Mouse (Mus musculus): ENCODE results near the gene Traf1. TPM values are rescaled to one million over a fixed set of nuclear protein-coding genes. Genes with fewer than 3 reads are reported as not detected.

The Traf1 gene
- polyA plus RNA-seq, 1 experiment = 2.0 TPM

- Histone ChIP-seq H3K4me1 (ENCODE audit: control insufficient read depth, insufficient read depth, low read length) (no peaks in the 10 kb centered on the region), H3K27ac (ENCODE audit: insufficient read depth, low read length) (no peak overlapping the region), H3K4me3 (ENCODE audit: insufficient read depth, low read length) (no peak overlapping the region)
- TF ChIP-seq CTCF (IDR thresholded peaks at IDR 0.05; ENCODE audit: borderline replicate concordance, insufficient read depth, low read length) (no peak), POLR2A (IDR thresholded peaks at IDR 0.05; ENCODE audit: low read depth, low read length) (no peak)
Measured at GRCm38 (mm10) chr2:34896821-34897460, 64.6 kb downstream of the Traf1 start.

GRCm38 (mm10) chr2:34895503-34896113, 66.0 kb downstream of the Traf1 start:
- H3K27ac ChIP-seq (ENCODE audit: insufficient read depth, low read length) = no peak overlapping the region
- no peaks in the 10 kb centered on the region for H3K4me1 ChIP-seq (ENCODE audit: control insufficient read depth, insufficient read depth, low read length)
- no peak overlapping the region for H3K4me3 ChIP-seq (ENCODE audit: insufficient read depth, low read length)
- TF ChIP-seq CTCF (IDR thresholded peaks at IDR 0.05; ENCODE audit: borderline replicate concordance, insufficient read depth, low read length) = no peak
- no peak for TF ChIP-seq POLR2A (IDR thresholded peaks at IDR 0.05; ENCODE audit: low read depth, low read length)

- H3K4me1 ChIP-seq (ENCODE audit: control insufficient read depth, insufficient read depth, low read length) = no peaks in the 10 kb centered on the region
Measured at GRCm38 (mm10) chr2:34893950-34894349, 67.6 kb downstream of the Traf1 start.

More at GRCm38 (mm10) chr2:34893950-34894349, 67.6 kb downstream of the Traf1 start:
- Histone ChIP-seq H3K27ac (ENCODE audit: insufficient read depth, low read length) (no peak overlapping the region), H3K4me3 (ENCODE audit: insufficient read depth, low read length) (no peak overlapping the region)
- TF ChIP-seq POLR2A (IDR thresholded peaks at IDR 0.05; ENCODE audit: low read depth, low read length) = no peak
- no peak for TF ChIP-seq CTCF (IDR thresholded peaks at IDR 0.05; ENCODE audit: borderline replicate concordance, insufficient read depth, low read length)

Other genes with a start within 250 kb of the Traf1 start
- 75.1 and 80.4 TPM in 2 replicates for gene Gapvd1, start 206.5 kb downstream of the Traf1 start, polyA plus RNA-seq (2011; ENCODE audit: insufficient read length, low read depth, missing spikeins)
- 977 and 1,088 TPM in 2 replicates for gene Hspa5, start 189.8 kb downstream of the Traf1 start, polyA plus RNA-seq (2011; ENCODE audit: insufficient read length, low read depth, missing spikeins)
- gene Rabepk, start 161.9 kb downstream of the Traf1 start, polyA plus RNA-seq (2011; ENCODE audit: insufficient read length, low read depth, missing spikeins) = 40.7 and 41.3 TPM in 2 replicates
- gene Fbxw2, start 135.5 kb downstream of the Traf1 start, polyA plus RNA-seq (2011; ENCODE audit: insufficient read length, low read depth, missing spikeins) = 65.6 and 73.5 TPM in 2 replicates
- gene Gm34653, start 128.8 kb downstream of the Traf1 start, polyA plus RNA-seq (2011; ENCODE audit: insufficient read length, low read depth, missing spikeins) = not detected in 2 replicates
- gene Cutal, start 87.4 kb downstream of the Traf1 start, polyA plus RNA-seq (2011; ENCODE audit: insufficient read length, low read depth, missing spikeins) = 0.32 TPM in 1 of 2 replicates, not detected in the other
- gene Psmd5, start 86.8 kb downstream of the Traf1 start, polyA plus RNA-seq (2011; ENCODE audit: insufficient read length, low read depth, missing spikeins) = 65.7 and 67.6 TPM in 2 replicates
- gene Phf19, start 47.7 kb downstream of the Traf1 start, polyA plus RNA-seq (2011; ENCODE audit: insufficient read length, low read depth, missing spikeins) = 5.9 and 7.6 TPM in 2 replicates
- not detected in 2 replicates for gene Hc, start 99.7 kb upstream of the Traf1 start, polyA plus RNA-seq (2011; ENCODE audit: insufficient read length, low read depth, missing spikeins)
- 1.8 TPM in 1 of 2 replicates, not detected in the other for gene AI182371, start 139.8 kb upstream of the Traf1 start, polyA plus RNA-seq (2011; ENCODE audit: insufficient read length, low read depth, missing spikeins)
- 14.3 and 24.4 TPM in 2 replicates for gene Cntrl, start 147.7 kb upstream of the Traf1 start, polyA plus RNA-seq (2011; ENCODE audit: insufficient read length, low read depth, missing spikeins)
- 151 and 159 TPM in 2 replicates for gene Rab14, start 239.3 kb upstream of the Traf1 start, polyA plus RNA-seq (2011; ENCODE audit: insufficient read length, low read depth, missing spikeins)